Mouse (Mus musculus): ENCODE results near the gene Gm17581. TPM values are rescaled to one million over a fixed set of nuclear protein-coding genes. Genes with fewer than 3 reads are reported as not detected.

Gm17581 gene
- polyA plus RNA-seq, 1 experiment from 2014 or later, result not detected

Other genes starting within 250 kb of the Gm17581 start
- 25.9 and 27.3 TPM in 2 replicates for gene Acss2, start 217.9 kb downstream of the Gm17581 start, polyA plus RNA-seq (2016; fragmentation: Nextera tagmentation; extraction: Ambion mirVana)
- gene Ggt7, start 217.6 kb downstream of the Gm17581 start, polyA plus RNA-seq (2016; fragmentation: Nextera tagmentation; extraction: Ambion mirVana), result 38.3 and 41.2 TPM in 2 replicates
- 14.3 and 15.9 TPM in 2 replicates for gene Gss, start 143.1 kb downstream of the Gm17581 start, polyA plus RNA-seq (2016; fragmentation: Nextera tagmentation; extraction: Ambion mirVana)
- gene Myh7b, start 124.7 kb downstream of the Gm17581 start, polyA plus RNA-seq (2016; fragmentation: Nextera tagmentation; extraction: Ambion mirVana), result 0.45 and 1.1 TPM in 2 replicates
- gene Trpc4ap, start 43.5 kb downstream of the Gm17581 start, polyA plus RNA-seq (2016; fragmentation: Nextera tagmentation; extraction: Ambion mirVana), result 179 and 181 TPM in 2 replicates
- gene Edem2, start 6.4 kb downstream of the Gm17581 start, polyA plus RNA-seq (2016; fragmentation: Nextera tagmentation; extraction: Ambion mirVana), result 37.1 and 37.6 TPM in 2 replicates
- 3.1 and 3.7 TPM in 2 replicates for gene Procr, start 15.3 kb upstream of the Gm17581 start, polyA plus RNA-seq (2016; fragmentation: Nextera tagmentation; extraction: Ambion mirVana)
- 4.9 and 5.2 TPM in 2 replicates for gene Mmp24, start 39.5 kb upstream of the Gm17581 start, polyA plus RNA-seq (2016; fragmentation: Nextera tagmentation; extraction: Ambion mirVana)
- gene BC029722, start 83.6 kb upstream of the Gm17581 start, polyA plus RNA-seq (2016; fragmentation: Nextera tagmentation; extraction: Ambion mirVana), result 14.4 and 14.7 TPM in 2 replicates
- gene Eif6, start 91.1 kb upstream of the Gm17581 start, polyA plus RNA-seq (2016; fragmentation: Nextera tagmentation; extraction: Ambion mirVana), result 165 and 179 TPM in 2 replicates
- gene Fam83c, start 99.0 kb upstream of the Gm17581 start, polyA plus RNA-seq (2016; fragmentation: Nextera tagmentation; extraction: Ambion mirVana), result 0.26 and 0.47 TPM in 2 replicates
- gene Uqcc1, start 194.4 kb upstream of the Gm17581 start, polyA plus RNA-seq (2016; fragmentation: Nextera tagmentation; extraction: Ambion mirVana), result 73.7 and 87.6 TPM in 2 replicates
- not detected in 2 replicates for gene Gm15557, start 204.9 kb upstream of the Gm17581 start, polyA plus RNA-seq (2016; fragmentation: Nextera tagmentation; extraction: Ambion mirVana)
- gene Gdf5, start 209.5 kb upstream of the Gm17581 start, polyA plus RNA-seq (2016; fragmentation: Nextera tagmentation; extraction: Ambion mirVana), result 0.59 and 1.0 TPM in 2 replicates
- gene Cep250, start 220.6 kb upstream of the Gm17581 start, polyA plus RNA-seq (2016; fragmentation: Nextera tagmentation; extraction: Ambion mirVana), result 26.3 and 27.3 TPM in 2 replicates